Mouse (Mus musculus) erythroblast, embryonic 14.5 days (primary cell): Measurements from ENCODE around the gene Nova1. TPM values are rescaled to one million over a fixed set of nuclear protein-coding genes. Genes with fewer than 3 reads are reported as not detected.

ENCODE experiments used
- H3K27me3 ChIP-seq: 2 replicates; pipeline ENCODE4 v1.6.1; 2012; ENCODE audit warnings: inconsistent platforms; ENCODE audit not compliant: control insufficient read depth
- H3K36me3 ChIP-seq: 2 replicates; pipeline ENCODE4 v1.6.1; 2012; ENCODE audit warnings: mild to moderate bottlenecking, inconsistent platforms; ENCODE audit not compliant: control insufficient read depth
- H3K4me1 ChIP-seq: 2 replicates; pipeline ENCODE4 v1.6.1; 2012; ENCODE audit warnings: inconsistent platforms; ENCODE audit not compliant: control insufficient read depth
- H3K4me3 ChIP-seq: replicated peaks from 2 replicates; pipeline ENCODE3; 2012; ENCODE audit warnings: moderate library complexity, mild to moderate bottlenecking, inconsistent platforms
- H3K9me3 ChIP-seq: 2 replicates; pipeline ENCODE4 v1.6.1; 2012; ENCODE audit warnings: low read length, inconsistent platforms, mixed read lengths; ENCODE audit not compliant: control insufficient read depth
- GATA1 ChIP-seq: IDR thresholded peaks from 2 replicates; pipeline ENCODE4 v1.6.1; 2012; ENCODE audit warnings: low read length, inconsistent platforms, mixed read lengths
- TAL1 ChIP-seq: IDR thresholded peaks from 3 replicates; pipeline ENCODE4 v1.6.1; 2012; ENCODE audit warnings: low read length, inconsistent platforms, mixed read lengths
- polyA plus RNA-seq: library from polyadenylated mRNA; stranded (reverse); fragments of >175 nt; gene quantifications from 2 replicates; pipeline ENCODE4 v1.2.3, GENCODE M21; 2012

The Nova1 gene
- polyA plus RNA-seq, 1 experiment: not detected

DNA sequence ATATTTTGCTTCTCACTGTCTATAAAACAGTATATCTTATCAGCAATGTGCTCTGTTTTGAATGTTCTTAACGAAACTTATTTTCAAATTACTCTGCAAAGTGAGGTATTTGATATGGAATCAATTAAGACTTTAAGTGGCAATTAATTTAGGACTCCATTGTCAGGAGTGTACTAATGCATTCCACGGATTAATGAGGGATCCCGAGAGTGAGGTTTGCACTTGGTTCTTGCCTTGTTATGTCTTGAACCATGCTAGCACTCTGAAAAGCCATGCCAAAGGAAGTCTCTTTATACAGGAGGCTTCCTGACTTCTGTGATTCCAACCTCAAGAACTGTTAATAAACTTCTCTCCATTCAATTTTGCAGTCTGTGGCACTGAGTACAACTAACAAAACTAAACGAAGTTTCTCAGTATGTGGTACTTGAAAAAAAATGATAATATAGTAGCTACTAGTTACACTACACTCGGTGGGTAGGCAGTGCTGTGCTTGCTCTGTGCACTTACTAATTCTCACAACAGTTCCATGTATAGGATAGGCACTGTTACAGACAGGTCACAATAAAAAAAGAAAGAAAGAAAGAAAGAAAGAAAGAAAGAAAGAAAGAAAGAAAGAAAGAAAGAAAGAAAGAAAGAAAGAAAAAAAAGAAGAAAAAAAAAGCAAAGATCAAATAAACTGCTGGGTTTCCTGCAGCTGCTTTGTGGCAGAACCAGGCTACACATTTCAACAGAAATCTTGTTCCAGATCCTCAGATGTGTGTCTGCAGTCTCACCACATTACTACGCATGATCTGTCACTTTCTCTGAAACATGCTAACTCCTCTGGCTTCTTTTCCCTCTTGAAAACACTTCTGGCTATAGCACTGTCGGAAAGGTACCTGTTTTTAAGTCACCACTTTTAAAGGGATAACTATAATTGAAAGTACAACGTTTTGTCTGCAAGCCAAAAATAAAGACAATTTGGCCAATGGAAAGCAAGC is 36.1 kb downstream of the Nova1 start:
- Histone ChIP-seq H3K9me3 (no peaks in the 10 kb centered on the region), H3K36me3 (no peaks in the 10 kb centered on the region), H3K4me1 (no peaks in the 10 kb centered on the region), H3K27me3 (no peaks in the 10 kb centered on the region), H3K4me3 (no peak overlapping the region)
- TF ChIP-seq GATA1 (no peak), TAL1 (no peak)

DNA sequence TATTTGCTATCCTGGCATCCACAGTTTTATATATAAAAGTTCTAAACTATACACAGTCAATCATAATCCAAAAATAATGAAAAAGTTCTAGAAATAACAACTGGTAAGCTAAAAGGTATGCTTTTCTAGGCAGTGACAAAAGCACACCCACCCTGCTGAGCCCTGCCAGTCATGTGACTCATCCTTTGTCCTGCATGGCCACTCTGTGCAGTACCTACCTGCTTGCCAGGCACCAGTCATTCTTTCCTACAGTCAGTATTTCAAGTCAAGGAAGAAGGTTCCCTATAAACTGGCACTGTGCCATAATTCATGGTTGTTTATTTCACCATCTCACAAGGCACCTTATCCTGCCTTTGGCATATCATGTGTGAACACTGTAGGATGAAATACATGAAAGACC is 37.2 kb downstream of the Nova1 start:
- Histone ChIP-seq H3K4me3 (no peak overlapping the region), H3K27me3 (no peaks in the 10 kb centered on the region), H3K36me3 (no peaks in the 10 kb centered on the region), H3K9me3 (no peaks in the 10 kb centered on the region), H3K4me1 (no peaks in the 10 kb centered on the region)
- TF ChIP-seq TAL1 (no peak), GATA1 (no peak)

DNA sequence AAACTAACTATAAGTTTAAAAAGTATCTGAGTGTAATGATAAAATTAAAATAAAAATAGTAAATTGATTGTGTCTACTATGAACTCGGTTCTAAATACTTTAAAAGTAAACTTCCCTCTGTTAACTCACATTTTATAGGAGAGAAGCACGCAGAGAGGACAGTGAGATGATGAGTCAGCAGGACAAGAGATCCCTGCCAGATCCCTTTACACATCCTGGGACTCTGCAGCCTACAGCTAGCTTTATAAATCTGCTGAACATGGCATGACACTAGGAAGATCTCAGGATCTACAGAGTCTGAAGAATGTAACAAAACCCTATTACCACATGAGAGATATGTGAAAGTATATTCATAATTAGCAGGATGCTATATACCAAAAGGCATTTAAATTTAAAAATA is 37.7 kb downstream of the Nova1 start:
- H3K4me1 ChIP-seq: no peaks in the 10 kb centered on the region
- TF ChIP-seq TAL1: no peak
- TF ChIP-seq GATA1: no peak
- H3K4me3 ChIP-seq: no peak overlapping the region
- no peaks in the 10 kb centered on the region for H3K27me3 ChIP-seq
- no peaks in the 10 kb centered on the region for H3K9me3 ChIP-seq
- H3K36me3 ChIP-seq: no peaks in the 10 kb centered on the region

DNA sequence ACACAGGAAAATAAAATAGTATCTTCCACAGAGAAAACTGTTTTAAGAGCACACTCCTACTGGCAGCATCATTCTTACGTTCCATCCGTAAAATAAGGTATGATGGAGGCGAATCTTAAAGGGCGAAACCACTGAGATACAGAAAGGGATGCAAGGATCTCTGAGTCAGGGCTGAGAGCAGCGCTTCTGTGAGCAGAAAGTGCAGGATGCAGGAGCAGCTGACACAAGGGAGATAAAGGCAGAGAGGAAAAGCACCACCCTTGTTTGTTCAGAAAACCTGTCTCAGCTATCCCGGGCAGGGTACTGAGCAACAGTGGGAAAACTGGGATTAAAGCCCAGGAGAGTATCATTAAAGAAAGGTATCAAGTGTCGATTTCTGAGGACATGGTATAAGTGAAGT is 59.3 kb downstream of the Nova1 start:
- TF ChIP-seq TAL1 (no peak), GATA1 (no peak)
- H3K4me3 ChIP-seq: no peak overlapping the region
- H3K4me1 ChIP-seq: no peaks in the 10 kb centered on the region
- no peaks in the 10 kb centered on the region for H3K27me3 ChIP-seq
- H3K36me3 ChIP-seq: no peaks in the 10 kb centered on the region
- no peaks in the 10 kb centered on the region for H3K9me3 ChIP-seq

DNA sequence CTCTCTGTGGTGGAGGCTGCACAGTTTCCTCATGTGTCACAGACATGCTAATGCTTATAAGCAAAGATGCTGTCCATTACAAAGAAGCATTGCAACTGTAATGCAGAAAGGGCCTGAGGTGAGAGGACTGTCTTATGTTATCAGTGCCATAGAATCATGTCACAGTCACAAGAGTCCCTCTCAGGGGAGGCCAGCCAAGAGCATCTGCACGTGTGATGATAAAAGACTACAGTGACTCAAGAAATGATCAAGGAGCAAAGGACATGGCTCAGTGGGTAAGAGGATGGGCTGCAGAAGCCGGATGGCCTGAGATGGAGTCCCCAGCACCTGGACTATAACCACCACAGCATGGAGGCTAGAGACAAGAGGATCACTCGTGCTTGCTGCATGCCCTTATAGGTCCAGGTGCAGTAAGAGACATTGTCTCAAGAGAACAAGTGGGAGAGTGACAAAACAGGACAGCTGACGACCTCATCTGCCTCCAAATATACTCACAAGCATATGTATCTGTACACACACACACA is 64.3 kb downstream of the Nova1 start:
- no peaks in the 10 kb centered on the region for H3K4me1 ChIP-seq
- no peaks in the 10 kb centered on the region for H3K27me3 ChIP-seq
- H3K9me3 ChIP-seq: no peaks in the 10 kb centered on the region
- no peak for TF ChIP-seq GATA1
- no peak for TF ChIP-seq TAL1
- no peaks in the 10 kb centered on the region for H3K36me3 ChIP-seq
- no peak overlapping the region for H3K4me3 ChIP-seq

DNA sequence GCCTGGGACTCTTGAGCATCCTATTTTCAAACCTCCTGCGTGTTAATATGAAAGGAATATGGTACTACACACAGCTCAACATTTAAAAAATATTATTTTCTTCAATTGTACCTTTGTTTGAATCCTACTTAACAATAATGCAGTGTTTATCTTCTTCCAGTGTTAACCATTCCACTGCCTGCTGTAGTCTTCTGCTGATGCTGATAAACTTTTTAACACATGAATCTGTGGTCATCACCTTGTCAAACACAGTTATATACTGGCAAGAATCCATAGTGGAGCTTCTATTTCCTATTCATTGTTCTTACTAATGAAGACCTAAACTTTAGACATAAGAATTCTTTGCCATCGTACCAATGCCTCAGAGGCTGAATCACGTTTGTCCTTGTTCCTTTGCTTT is 65.6 kb downstream of the Nova1 start:
- TF ChIP-seq TAL1: no peak
- no peak for TF ChIP-seq GATA1
- Histone ChIP-seq H3K4me1 (no peaks in the 10 kb centered on the region), H3K9me3 (no peaks in the 10 kb centered on the region), H3K4me3 (no peak overlapping the region), H3K36me3 (no peaks in the 10 kb centered on the region), H3K27me3 (no peaks in the 10 kb centered on the region)

DNA sequence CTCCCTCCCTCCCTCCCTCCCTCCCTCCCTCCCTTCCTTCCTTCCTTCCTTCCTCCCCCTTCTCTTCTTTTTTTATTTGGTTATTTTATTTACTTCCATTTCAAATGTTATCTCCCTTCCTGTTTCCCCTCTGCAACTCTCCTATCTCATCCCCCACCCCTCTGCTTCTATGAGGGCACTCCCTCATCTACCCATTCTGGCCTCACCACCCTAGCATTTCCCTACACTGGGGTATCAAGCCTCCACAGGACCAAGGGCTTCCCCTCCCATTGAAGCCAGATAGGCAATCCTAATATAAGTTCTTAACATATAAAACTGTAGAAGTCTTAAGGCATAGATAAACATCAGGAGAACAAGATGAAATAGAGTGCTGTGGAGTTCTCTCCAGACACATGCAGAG is 85.5 kb downstream of the Nova1 start:
- no peaks in the 10 kb centered on the region for H3K27me3 ChIP-seq
- no peak overlapping the region for H3K4me3 ChIP-seq
- no peaks in the 10 kb centered on the region for H3K9me3 ChIP-seq
- TF ChIP-seq TAL1: no peak
- no peak for TF ChIP-seq GATA1
- no peaks in the 10 kb centered on the region for H3K36me3 ChIP-seq
- no peaks in the 10 kb centered on the region for H3K4me1 ChIP-seq

DNA sequence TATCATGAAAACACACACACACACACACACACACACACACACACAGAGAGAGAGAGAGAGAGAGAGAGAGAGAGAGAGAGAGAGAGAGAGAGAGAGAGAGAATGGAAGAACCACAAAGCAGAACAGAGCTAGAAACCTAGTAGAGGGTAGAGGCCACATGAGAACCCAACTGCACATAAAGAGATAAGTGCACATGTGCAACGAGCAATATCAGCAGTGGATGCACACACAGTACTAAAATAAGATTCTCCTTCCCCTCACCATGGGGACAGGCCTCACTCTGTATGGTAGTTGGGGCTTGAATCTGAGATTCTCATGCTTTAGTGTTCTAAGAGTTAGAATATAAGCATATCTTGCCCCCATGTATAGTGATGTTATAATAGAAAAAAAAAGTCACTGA is 86.8 kb downstream of the Nova1 start:
- no peaks in the 10 kb centered on the region for H3K9me3 ChIP-seq
- no peak overlapping the region for H3K4me3 ChIP-seq
- H3K27me3 ChIP-seq: no peaks in the 10 kb centered on the region
- no peak for TF ChIP-seq TAL1
- no peak for TF ChIP-seq GATA1
- H3K36me3 ChIP-seq: no peaks in the 10 kb centered on the region
- H3K4me1 ChIP-seq: no peaks in the 10 kb centered on the region

DNA sequence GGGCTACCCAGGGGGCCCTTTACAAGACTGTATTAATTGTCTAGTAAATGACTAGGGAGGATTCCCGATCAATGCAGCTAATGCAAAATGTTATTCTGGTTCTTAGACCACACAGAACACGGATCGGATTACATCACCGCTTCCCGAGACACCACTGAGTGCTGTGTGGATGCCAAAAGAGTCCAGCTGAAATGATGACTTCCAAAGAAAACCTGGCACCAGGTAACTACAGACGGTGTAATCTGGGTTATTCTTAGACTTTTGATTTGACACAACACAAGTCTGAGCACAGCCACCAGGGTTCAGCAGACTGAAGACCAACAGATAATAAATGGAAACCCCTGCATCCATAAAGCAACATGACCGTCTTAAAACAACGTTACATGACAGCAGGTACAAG is 96.8 kb downstream of the Nova1 start:
- Histone ChIP-seq H3K4me1 (no peaks in the 10 kb centered on the region), H3K27me3 (no peaks in the 10 kb centered on the region), H3K9me3 (no peaks in the 10 kb centered on the region), H3K4me3 (no peak overlapping the region), H3K36me3 (no peaks in the 10 kb centered on the region)
- TF ChIP-seq TAL1: no peak
- TF ChIP-seq GATA1: no peak
